Mouse (Mus musculus): ENCODE measurements around the gene Rad9a. TPM values are rescaled to one million over a fixed set of nuclear protein-coding genes. Genes with fewer than 3 reads are reported as not detected.

Rad9a gene
- polyA plus RNA-seq, 1 experiment from 2014 or later, result 15.6 TPM

DNA sequence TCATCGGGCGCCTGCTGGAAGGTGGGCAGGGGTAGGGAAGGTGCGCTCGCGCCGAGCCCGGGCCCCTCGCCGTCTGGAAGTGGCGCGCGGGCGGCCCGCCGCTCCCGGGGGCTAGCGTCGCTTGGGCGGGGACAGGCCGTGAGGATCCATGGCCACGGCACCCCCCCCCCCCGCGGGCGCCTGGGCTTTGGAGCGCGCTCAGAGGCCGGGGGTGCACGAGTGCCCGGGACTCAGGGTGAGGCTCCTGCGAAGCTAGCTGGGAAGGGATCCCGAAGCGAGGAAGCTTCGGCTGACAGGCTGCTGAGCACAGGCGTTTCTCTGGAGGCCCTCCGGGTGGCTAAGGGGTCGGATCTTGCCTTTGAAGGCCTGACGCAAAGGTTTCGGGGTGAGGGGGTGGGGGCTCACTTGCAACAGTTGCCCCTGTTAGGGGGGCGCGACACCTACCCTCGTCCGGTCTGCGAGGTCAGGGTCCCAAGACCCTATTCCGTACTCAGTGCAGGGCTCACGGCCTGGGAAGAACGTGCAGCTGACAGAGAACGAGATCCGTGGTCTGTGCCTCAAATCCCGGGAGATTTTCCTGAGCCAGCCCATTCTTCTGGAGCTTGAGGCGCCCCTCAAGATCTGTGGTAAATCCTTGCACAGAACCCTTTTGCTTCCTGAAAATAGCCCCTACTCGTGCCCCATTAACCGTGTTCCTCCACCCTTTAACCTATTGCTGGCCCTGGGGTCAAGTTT is 9.0 kb downstream of the Rad9a start:
- Histone ChIP-seq H3K27me3 (no peaks in the 10 kb centered on the region), H3K4me2 (peak overlapping the region; percentile 88), H3K9me3 (replicated peaks) (no peaks in the 10 kb centered on the region), H3K27ac (replicated peaks) (peak overlapping the region; percentile 87), H3K4me1 (replicated peaks) (peaks cover 69% of the 10 kb centered on the region), H3K36me3 (replicated peaks) (peaks cover 46% of the 10 kb centered on the region), H3K4me3 (replicated peaks) (peak overlapping the region; percentile 86), H3K9ac (peak overlapping the region; percentile 92)
- WGBS (ENCODE audit: insufficient replicate concordance), result under 1% methylated on average over 44 of the region's 52 CpGs
- ATAC-seq (ENCODE audit: insufficient read depth), result peak; percentile 60

DNA sequence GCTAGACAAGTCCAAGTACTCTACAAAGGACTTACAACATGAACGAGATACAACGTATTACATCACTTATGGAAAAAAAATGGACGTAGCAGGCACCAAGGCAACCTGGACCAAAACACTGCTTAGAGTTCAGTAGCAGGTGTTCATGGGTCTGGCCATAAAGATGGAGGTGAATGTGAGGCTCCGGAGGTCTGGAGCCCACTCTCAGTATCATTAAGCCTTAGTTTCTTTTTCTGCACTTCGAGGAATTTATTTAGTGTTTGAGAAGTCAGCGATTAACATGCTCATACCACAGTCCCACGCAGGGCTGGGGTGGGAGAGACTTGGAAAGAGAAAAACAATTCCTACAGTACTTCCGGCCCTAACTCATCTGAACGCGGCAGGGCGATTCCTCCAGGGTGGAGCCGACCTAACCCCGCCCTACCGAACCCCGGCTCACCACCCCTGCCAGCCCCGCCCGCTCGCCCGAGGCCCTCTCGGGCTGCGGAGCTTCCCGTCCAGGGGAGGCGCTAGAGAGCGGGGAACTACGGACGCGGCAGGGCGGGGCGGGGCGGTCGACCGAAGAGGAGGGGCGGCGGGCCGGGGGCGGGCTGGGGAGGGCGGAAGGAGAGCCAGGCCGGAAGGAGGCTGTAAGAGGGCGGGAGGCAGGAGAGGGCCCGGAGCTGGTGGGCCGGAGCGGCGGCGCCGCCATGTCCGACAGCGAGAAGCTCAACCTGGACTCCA is 9.8 kb downstream of the Rad9a start, which contains the start of gene Ppp1ca:
Ppp1ca (plus strand) TSS at position 538 of the 723 bp plus-strand sequence.
- WGBS (ENCODE audit: insufficient replicate concordance), result 2% methylated on average over 42 of the region's 47 CpGs
- peaks cover 61% of the 10 kb centered on the region for H3K4me1 ChIP-seq (replicated peaks)
- peak within 1 kb of the TSS; percentile 86 for H3K4me3 ChIP-seq (replicated peaks)
- H3K36me3 ChIP-seq (replicated peaks), result peaks cover 38% of the 10 kb centered on the region
- peak; percentile 93 for ATAC-seq (ENCODE audit: insufficient read depth)
- no peaks in the 10 kb centered on the region for H3K9me3 ChIP-seq (replicated peaks)
- peak within 1 kb of the TSS; percentile 87 for H3K27ac ChIP-seq (replicated peaks)
- no peaks in the 10 kb centered on the region for H3K27me3 ChIP-seq
- peak within 1 kb of the TSS; percentile 92 for H3K9ac ChIP-seq
- peak within 1 kb of the TSS; percentile 88 for H3K4me2 ChIP-seq

DNA sequence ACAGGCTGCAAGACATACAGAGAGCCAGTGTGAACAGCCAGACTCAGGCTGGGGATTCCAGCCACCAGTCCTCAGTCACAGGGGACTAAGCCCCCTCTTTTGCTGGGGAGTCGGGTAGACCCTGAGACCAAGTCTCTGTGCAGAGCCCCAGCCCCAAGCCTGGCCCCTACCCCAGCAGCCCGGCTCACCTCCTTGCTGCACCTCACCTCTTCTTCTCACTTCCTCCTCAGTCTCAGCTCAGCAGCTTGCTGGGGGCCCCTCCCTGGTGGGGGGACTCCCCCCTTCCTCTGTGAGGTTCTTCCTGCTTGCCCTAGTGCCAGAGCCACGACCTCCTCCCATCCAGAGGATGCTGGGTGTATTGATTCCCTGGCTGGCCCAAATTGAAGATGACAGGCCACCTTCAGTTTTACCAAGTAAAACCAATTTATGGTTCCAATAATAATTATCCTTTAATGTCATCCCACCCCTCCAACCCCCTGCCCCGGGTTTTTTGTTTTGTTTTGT is 10.6 kb downstream of the Rad9a start, which contains the start of gene Tbc1d10c:
Tbc1d10c (minus strand) TSS at position 454 of the 504 bp plus-strand sequence.
- Histone ChIP-seq H3K9me3 (replicated peaks) (no peaks in the 10 kb centered on the region), H3K36me3 (replicated peaks) (peaks cover 30% of the 10 kb centered on the region), H3K27ac (replicated peaks) (peak within 1 kb of the TSS; percentile 87), H3K4me3 (replicated peaks) (peak within 1 kb of the TSS; percentile 86), H3K27me3 (no peaks in the 10 kb centered on the region), H3K4me2 (peak within 1 kb of the TSS; percentile 88), H3K9ac (peak within 1 kb of the TSS; percentile 92), H3K4me1 (replicated peaks) (peaks cover 56% of the 10 kb centered on the region)
- ATAC-seq (ENCODE audit: insufficient read depth), result no peak
- 18% methylated on average over 4 of the region's 4 CpGs for WGBS (ENCODE audit: insufficient replicate concordance)

DNA sequence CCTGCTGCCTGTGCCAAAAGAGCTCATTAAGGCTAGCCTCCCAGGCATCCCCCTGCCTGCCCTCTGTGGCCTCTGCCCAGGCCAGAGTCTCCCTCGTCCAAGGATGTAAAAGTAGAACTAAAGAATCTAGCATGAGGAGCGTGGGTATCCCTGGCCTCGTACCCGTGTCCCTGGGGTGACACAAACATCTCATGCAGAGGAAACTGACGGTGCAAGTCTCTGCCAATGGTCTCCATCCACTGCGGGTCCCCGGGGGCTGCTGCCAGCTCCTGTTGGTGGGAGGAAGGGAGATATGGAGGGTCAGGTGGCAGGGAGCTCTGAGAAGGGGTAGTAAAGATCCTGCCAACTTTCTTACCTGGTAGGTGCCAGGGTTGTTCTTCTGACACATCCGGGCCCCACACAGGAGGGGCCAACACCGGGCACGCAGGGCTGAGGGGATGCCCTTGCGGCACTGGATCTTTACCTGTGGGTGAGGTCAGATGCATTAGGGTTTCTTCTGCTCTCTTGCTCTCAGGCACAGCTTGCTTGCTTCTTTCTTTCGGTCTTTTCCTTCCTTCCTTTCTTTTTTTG is 12.3 kb downstream of the Rad9a start:
- H3K9me3 ChIP-seq (replicated peaks), result no peaks in the 10 kb centered on the region
- no peak overlapping the region for H3K27ac ChIP-seq (replicated peaks)
- H3K9ac ChIP-seq, result no peak overlapping the region
- H3K4me1 ChIP-seq (replicated peaks), result peaks cover 53% of the 10 kb centered on the region
- no peaks in the 10 kb centered on the region for H3K27me3 ChIP-seq
- ATAC-seq (ENCODE audit: insufficient read depth), result no peak
- H3K4me3 ChIP-seq (replicated peaks), result no peak overlapping the region
- no peak overlapping the region for H3K4me2 ChIP-seq
- 70% methylated on average over 12 of the region's 12 CpGs for WGBS (ENCODE audit: insufficient replicate concordance)
- peaks cover 13% of the 10 kb centered on the region for H3K36me3 ChIP-seq (replicated peaks)

DNA sequence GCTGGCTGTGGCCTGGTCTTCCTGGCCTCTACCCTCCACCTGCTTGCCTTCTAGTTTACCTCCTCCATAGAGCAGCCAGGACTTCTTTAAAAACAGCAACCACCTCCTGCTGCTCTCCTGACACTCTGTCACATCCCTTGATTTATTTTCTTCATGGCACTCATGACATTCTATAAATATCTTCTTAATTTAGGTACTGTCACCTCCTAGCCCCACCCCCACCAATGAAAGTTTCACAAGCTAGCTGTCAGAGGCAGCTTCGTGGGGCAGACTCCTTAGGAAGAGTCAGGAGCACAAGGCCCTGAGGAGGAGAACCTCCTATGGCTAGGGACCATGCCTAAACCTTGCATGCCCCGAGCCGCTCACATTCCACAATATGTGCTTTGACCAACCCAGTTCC is 14.2 kb downstream of the Rad9a start:
- H3K27me3 ChIP-seq, result no peaks in the 10 kb centered on the region
- ATAC-seq (ENCODE audit: insufficient read depth), result no peak
- no peaks in the 10 kb centered on the region for H3K36me3 ChIP-seq (replicated peaks)
- no peak overlapping the region for H3K4me2 ChIP-seq
- H3K4me1 ChIP-seq (replicated peaks), result peaks cover 45% of the 10 kb centered on the region
- no peak overlapping the region for H3K9ac ChIP-seq
- H3K9me3 ChIP-seq (replicated peaks), result no peaks in the 10 kb centered on the region
- no peak overlapping the region for H3K27ac ChIP-seq (replicated peaks)
- WGBS (ENCODE audit: insufficient replicate concordance), result 64% methylated on average over 3 of the region's 3 CpGs
- H3K4me3 ChIP-seq (replicated peaks), result no peak overlapping the region

DNA sequence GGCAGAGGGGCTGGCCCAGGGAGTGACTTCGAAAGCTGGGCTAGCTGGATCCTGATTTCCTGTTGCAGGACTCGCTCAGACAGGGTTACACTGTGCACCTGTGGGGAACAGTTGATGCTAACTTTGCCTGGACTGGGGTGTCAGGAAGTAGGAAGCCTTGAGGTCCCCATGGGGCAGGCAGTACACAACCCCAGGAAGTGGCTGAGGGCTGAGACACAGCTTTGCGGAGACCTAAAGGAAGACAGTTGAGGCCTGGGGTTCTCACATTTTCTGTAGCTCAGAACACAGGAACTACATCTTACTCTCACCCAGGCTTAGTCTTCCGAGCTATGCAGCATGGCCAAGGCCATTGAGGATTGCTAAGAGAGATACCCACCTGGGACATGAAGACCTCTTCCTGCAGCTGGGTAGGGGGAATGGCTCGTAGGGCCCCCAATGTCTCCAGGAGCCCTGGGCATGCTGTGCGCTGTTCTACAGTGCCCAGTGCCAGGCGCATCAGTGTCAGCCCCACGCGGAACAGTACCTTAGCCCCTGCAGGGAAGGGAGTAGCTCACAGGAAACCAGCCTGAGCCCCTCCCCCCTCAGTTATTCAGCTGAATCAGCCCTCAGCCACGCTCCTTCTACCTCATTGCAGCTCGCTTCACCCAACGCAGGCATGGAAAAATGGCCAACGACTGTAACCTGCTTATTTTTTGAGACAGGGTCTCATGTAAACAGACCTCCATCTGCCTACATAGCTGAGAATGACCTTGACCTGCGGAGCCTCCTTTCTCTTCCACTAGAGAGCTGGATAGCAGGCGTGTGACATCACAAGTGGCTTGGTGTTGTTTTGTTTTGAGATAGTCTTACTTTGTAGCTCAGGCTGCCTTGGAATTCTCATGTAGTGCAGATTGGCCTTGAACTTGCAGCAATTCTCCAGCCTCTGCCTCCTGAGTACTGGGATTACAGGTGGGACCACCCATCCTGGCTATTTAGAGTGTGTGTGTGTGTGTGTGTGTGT is 16.2 kb downstream of the Rad9a start:
- Histone ChIP-seq H3K4me1 (replicated peaks) (peaks cover 37% of the 10 kb centered on the region), H3K4me2 (peak overlapping the region; percentile 19; the same call in 1 of the 2 replicates), H3K9ac (no peak overlapping the region), H3K27ac (replicated peaks) (peak overlapping the region; percentile 42; the same call in 1 of the 2 replicates), H3K4me3 (replicated peaks) (no peak overlapping the region), H3K27me3 (no peaks in the 10 kb centered on the region; the same call in 1 of the 2 replicates), H3K9me3 (replicated peaks) (no peaks in the 10 kb centered on the region), H3K36me3 (replicated peaks) (no peaks in the 10 kb centered on the region)
- ATAC-seq (ENCODE audit: insufficient read depth), result peak; percentile 55; the same call in 1 of the 2 replicates
- 24% methylated on average over 15 of the region's 15 CpGs for WGBS (ENCODE audit: insufficient replicate concordance)

DNA sequence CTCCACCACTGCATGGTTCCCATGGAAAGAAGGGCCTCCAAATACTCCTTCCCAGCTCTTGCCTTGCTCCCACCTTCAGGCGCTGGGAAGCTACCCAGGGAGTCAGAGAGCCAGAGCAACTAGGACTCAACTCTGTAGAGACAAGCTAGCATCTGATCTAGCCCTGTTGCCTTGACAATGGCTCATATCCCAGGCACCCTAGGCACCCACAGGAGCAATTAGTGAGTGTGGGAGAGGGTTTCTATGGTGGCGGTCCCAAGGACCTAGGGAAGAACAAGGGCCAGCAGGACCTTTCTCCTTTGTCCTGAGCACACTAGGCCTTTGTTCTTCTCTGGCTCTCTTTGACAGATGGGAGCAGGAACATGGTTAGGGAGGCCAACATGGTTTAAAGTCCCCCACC is 17.8 kb downstream of the Rad9a start:
- 62% methylated on average over 2 of the region's 2 CpGs for WGBS (ENCODE audit: insufficient replicate concordance)
- no peak overlapping the region for H3K27ac ChIP-seq (replicated peaks)
- H3K4me2 ChIP-seq, result no peak overlapping the region
- H3K4me3 ChIP-seq (replicated peaks), result no peak overlapping the region
- H3K4me1 ChIP-seq (replicated peaks), result peaks cover 38% of the 10 kb centered on the region
- no peak overlapping the region for H3K9ac ChIP-seq
- ATAC-seq (ENCODE audit: insufficient read depth), result no peak
- no peaks in the 10 kb centered on the region for H3K36me3 ChIP-seq (replicated peaks)
- no peaks in the 10 kb centered on the region; the same call in 1 of the 2 replicates for H3K27me3 ChIP-seq
- no peaks in the 10 kb centered on the region for H3K9me3 ChIP-seq (replicated peaks)

DNA sequence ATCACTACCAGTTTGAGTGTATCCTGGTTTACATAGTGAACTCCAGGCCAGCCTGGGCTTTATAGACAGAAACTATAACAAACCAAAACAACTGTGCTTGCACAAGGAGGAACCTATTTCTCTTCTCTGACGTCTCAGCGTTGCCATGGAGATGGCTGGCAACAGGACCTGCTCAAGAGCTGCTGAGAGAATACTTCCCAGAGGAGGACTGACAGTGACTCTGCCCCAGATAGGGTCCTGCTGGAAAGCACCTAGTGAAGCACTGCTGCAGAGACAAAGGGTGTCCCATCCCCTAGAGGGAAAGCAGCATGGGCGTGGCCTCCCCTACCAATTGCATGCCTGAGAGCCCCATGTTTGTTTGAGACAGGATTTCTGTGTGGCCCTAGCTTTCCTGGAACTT is 19.6 kb downstream of the Rad9a start:
- H3K9ac ChIP-seq, result no peak overlapping the region
- ATAC-seq (ENCODE audit: insufficient read depth), result no peak
- H3K9me3 ChIP-seq (replicated peaks), result no peaks in the 10 kb centered on the region
- no peak overlapping the region for H3K27ac ChIP-seq (replicated peaks)
- peaks cover 34% of the 10 kb centered on the region for H3K4me1 ChIP-seq (replicated peaks)
- H3K4me3 ChIP-seq (replicated peaks), result no peak overlapping the region
- no peaks in the 10 kb centered on the region for H3K36me3 ChIP-seq (replicated peaks)
- H3K27me3 ChIP-seq, result no peaks in the 10 kb centered on the region; the same call in 1 of the 2 replicates
- no peak overlapping the region for H3K4me2 ChIP-seq
- WGBS (ENCODE audit: insufficient replicate concordance), result 40% methylated on average over 3 of the region's 3 CpGs

DNA sequence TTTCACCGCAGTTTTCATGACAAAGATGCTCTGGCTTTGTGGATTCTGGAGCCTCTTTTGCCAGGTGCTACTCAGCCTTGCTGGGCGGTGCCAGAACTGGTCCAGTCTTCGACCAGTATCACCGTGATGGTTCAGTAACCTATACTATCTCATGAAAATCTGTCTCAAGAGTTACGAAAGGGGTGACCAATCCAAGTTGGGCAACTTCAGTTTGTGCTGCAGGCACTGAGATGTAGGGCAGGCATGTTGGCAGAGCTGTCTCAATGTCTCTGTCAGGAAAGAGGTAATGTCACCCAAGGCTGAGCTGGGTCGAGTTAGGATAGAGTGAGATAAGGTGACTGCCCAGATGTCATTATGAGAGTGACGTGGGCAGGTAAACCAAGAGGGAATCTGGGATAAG is 21.1 kb downstream of the Rad9a start:
- Histone ChIP-seq H3K9me3 (replicated peaks) (no peaks in the 10 kb centered on the region), H3K9ac (no peak overlapping the region), H3K36me3 (replicated peaks) (no peaks in the 10 kb centered on the region), H3K27me3 (peaks cover 8% of the 10 kb centered on the region), H3K4me2 (no peak overlapping the region), H3K4me3 (replicated peaks) (no peak overlapping the region), H3K4me1 (replicated peaks) (peaks cover 34% of the 10 kb centered on the region), H3K27ac (replicated peaks) (no peak overlapping the region)
- no peak for ATAC-seq (ENCODE audit: insufficient read depth)
- WGBS (ENCODE audit: insufficient replicate concordance), result 62% methylated on average over 7 of the region's 7 CpGs

DNA sequence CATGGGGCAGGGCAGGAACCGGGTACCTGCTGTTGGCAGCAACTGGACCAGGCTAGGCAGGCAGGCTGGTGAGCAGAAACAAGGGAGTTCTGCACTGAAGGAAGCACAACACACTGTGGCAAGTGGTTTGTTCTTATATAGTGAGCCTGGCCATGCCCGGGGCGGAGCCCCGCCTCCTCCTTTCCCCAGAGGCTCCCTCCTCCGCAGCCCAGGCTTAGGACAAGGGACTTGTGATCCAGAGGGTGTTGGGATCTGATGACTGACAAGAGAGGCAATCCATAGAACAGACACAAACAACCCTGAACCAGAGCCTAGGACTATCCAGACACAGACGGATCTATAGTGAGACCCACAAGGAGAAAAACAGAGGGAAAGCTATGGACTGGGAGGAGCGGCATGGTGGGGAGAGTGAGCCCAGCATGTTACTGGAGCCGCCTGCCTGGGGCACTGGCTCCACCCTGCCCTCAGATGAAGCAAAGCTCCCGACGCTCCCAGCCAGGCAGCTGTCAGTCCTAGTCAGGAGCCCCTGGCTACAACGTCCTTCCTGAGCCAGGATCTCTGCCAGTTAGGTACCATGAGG is 26.0 kb downstream of the Rad9a start, which contains the start of gene Carns1:
Carns1 (minus strand) TSS at position 112 of the 580 bp plus-strand sequence.
- no peaks in the 10 kb centered on the region for H3K36me3 ChIP-seq (replicated peaks)
- H3K4me1 ChIP-seq (replicated peaks), result peaks cover 30% of the 10 kb centered on the region
- no peak within 1 kb of the TSS for H3K27ac ChIP-seq (replicated peaks)
- H3K9me3 ChIP-seq (replicated peaks), result no peaks in the 10 kb centered on the region
- WGBS (ENCODE audit: insufficient replicate concordance), result 19% methylated on average over 11 of the region's 11 CpGs
- H3K9ac ChIP-seq, result no peak within 1 kb of the TSS
- ATAC-seq (ENCODE audit: insufficient read depth), result no peak
- no peak within 1 kb of the TSS for H3K4me3 ChIP-seq (replicated peaks)
- H3K4me2 ChIP-seq, result peak within 1 kb of the TSS; percentile 27; the same call in 1 of the 2 replicates
- peaks cover 18% of the 10 kb centered on the region for H3K27me3 ChIP-seq
